Mouse (Mus musculus) kidney, postnatal 36 days (tissue): ENCODE measurements around the gene Mettl8.

ENCODE experiments used
- DNase-seq, 2 experiments: peaks; one replicate each; pipeline ENCODE4 v3.0.0; 2021 to 2022; ENCODE audit warnings: mixed read lengths in 2 of 2

The Mettl8 gene

DNA sequence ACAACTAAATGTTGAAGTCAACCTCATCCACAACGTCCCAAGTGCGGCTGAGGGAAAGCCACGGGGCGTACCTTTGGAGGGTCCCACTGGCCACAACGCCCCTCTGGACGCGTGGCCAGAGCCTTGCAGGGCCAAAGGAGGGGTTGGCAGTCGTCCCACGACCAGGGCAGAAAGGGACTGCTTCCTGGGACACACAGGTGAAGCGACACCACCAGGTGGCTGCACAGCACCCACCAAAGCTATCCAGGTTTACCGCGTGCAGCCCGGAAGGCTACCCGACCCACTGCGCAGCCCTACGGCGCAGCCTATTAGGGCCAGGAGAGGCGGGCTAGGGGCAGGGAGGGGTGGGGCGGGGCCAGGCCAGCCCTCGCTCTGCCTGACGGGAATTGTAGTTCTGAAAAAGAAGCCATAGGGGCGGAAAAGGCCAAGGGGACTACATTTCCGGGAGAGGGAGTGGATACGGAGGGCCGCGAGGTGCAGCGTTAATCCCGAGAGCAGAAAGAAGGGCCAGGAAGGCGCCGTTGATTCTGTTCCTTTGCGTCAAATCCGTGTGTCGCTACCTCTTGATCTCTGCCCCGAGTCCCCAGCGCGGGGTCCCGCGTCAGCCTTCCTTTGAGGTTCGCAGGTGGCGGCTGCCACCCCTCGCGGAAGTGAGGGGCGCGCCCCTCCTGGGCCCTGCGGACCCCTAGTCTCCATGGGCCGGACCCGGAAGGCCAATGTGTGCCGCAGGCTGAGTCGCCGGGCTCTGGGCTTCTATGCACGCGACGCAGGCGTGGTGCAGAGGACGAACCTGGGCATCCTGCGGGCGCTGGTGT, at the start of gene Mettl8, which contains the start of gene Dcaf17:
Gene Mettl8 (minus strand): TSS at position 284 of the 815 bp plus-strand sequence.
Gene Dcaf17 (plus strand): TSS at position 29 of the 815 bp plus-strand sequence.
- peak; percentile 95 to 98 for DNase-seq

DNA sequence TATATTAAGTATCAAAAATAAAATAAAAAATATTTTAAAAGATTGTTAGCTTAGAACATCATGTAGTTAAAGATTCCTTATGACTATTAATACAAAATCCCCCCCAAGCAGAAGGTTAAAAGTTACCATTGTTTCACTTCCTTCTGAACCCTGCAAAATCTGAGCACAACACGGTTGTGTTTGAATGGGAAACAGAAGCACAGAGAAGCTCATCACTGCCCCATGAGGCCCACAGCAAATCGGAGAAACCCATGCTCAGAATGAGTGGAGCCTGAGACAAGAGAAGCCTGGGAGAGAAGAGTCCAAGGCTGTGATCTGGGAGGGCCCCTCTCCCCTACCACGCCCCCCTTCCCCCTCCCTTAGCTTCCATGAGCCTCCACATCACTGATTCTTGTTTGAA, 49.3 kb upstream of the Mettl8 start:
- no peak for DNase-seq

DNA sequence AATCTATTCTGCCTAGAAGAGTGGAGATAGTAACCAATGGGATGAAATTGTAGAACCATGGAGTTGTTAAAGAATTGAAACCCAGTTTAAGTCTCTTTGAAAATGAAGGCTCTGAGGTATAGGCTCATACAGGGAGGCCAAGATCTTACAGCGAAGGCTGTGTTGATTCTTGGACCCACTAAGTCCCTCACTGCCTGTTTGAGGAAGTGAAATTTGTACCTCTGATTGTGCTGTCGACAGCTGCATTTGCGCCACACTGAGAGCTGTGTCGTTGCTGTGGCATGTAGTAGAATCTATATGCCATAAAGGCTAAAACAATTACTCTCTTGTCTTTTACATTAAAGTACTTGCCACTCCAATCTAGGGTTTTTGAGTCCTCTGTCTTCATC, 47.9 kb upstream of the Mettl8 start:
- no peak for DNase-seq

- DNase-seq, result no peak
Observed at GRCm38 (mm10) chr2:71102621-71103291, 47.4 kb upstream of the Mettl8 start.

- DNase-seq, result no peak
Observed at GRCm38 (mm10) chr2:71096170-71096569, 40.8 kb upstream of the Mettl8 start.

DNA sequence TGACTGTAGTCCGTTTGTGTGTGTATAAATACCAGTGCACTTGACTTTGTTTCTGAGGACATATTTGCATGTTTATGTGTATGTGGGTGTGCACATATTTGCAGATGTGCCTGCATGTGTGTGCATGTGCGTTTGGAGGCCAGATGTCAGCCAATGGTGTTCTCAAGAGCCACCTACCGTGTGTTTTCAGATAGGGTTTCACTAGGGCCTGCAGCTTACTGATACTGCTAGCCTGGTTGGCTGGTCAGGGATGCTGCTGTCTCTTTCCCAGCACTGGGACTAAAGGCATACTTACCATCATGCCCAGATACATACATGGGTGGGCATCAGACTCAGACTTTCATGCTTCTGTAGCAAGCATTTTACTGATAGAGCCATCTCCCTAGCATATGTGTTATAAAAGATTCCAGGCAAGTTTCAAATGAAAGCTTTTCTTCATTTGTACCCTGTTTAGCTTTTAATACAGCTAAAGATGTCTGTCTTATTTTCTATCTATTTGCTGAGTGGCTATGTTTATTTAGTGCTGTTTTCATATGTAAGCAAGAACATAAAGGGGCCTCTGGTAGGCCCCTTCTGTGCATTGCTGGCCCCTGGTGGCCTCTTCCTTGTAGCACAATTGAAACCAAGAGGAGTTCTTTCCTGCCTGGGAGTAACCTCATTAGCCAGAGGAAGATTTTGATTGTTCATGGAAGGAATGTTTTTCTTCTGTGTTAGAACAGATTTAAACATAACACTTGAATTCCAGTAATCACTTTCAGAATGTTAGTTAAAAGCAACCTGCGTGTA, 35.5 kb upstream of the Mettl8 start:
- DNase-seq, result peak in 1 of 2 experiments; percentile 12

DNA sequence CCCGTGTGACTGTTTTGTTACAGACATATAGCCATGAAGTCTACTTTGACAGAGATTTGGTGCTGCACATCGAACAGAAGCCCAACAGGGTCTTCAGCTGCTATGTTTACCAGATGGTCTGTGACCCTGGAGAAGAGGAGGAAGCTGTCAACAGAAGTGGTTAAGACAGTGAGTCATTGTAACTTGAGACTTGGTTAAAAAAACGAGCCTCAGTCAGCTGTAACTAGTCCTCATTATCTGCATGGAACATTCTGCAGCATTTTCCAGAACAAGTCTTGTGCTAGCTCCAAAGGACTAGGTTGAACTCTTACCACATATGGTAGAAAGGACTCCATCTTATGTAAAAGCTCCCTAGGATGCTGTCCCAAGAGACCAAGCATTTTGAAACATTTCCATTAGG, 34.4 kb upstream of the Mettl8 start:
- DNase-seq, result no peak

DNA sequence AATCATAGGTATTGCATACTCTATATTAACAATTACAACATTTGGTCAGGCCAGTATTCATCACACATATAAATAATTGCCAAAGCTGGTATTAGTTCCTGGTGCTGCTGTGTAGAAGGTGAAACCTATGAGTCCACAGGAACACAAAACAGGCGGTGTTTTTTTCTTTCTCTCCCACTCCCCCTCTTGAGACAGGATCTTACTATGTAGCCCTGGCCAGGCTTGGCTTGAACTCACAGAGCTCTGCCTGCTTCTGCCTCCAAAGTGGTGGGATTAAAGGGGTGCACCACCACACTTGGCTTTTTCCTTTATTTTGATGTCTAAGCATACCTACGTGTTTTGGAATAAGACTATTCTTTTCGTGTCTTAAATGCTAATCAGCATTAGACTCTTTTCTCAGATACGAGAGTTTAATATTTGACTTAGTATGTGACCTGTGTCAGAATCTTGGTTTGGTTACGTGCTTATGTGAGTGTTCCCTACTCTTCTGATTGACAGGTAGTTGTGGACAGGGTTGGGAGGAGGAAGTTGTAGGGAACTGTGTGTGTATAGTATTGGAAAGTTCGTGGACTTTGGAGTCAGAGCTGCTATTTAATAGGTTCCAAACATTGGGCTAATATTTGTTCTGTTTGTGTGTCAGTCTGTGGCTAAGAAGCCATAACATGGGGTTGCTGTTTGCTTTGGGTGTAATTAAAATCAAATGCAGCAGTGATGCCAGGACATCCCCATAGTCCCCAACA, 28.2 kb upstream of the Mettl8 start:
- no peak for DNase-seq

- no peak for DNase-seq
Observed at GRCm38 (mm10) chr2:71082416-71082815, 27.0 kb upstream of the Mettl8 start.

DNA sequence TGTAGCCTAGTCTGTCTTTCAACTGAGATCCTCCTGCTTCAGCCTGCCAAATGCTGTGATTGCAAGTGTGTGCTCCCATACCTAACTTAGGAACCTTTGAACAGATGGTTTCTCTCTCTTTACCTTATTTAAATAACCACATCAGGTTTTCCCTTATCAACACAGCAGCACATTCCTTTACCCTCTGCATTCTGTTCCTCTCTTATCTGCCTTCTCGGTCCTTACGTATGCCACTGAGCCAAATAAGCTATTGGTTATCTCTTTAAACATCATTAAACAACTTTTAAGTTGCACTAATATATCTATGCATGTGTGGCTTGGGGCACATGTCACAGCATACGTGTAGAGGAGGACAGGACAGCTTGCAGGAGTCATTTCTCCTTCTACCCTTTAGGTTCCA, 18.4 kb upstream of the Mettl8 start:
- no peak for DNase-seq

- DNase-seq, result no peak
Observed at GRCm38 (mm10) chr2:71073330-71073729, 17.9 kb upstream of the Mettl8 start.

- no peak for DNase-seq
Observed at GRCm38 (mm10) chr2:71071601-71072000, 16.2 kb upstream of the Mettl8 start.

DNA sequence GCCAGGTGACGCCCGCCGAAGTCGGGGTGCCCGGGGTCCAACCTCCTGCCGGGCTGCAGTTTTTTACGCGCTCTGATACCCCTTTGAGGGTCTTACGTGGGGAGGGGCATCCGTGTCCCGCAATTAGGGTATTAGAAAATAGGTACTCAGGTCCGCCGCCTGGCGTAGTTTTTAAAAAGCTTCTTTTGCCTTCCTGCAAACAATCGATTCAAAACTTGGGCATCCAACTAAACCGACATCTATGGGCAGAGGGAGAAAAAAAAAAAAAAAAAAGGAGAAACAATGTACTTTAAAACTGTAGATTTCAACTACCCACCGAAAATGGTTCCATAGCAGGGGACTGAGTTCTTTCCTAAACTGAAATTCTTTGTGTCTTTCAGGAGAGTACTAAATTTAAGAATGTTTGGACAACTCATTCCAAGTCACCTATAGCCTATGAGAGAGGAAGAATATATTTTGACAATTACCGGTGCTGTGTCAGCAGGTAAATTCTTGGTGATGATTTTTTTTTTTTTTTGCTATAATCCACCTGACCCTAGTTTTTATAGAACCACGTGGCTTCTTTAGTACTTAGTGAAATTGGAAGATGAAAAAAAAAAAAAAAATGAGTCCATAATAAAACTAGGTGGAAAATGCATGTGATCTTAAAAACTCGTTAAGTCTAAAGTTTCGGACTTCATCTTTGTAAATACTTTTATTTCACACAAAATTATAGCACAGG, 892 bp upstream of the Mettl8 start:
- DNase-seq, result no peak

DNA sequence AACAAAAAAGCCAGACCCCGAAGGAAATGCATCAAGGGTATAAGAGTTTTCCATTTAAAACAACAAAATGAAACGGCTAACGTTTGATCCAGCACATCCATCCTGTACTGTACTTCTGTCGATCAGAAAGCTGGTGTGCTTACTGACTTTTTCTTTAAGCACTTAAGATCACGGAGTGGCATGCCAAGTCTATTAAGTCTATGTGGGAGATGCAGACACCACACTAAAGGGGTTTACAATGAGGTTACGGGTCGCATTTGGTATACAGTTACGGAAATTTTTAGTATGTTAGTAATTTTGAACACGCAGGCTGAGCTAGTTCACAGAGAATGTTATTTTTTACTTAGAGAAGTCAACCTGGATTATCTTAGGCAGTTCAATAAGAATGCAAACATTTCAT, 667 bp downstream of the Mettl8 start:
- no peak for DNase-seq

DNA sequence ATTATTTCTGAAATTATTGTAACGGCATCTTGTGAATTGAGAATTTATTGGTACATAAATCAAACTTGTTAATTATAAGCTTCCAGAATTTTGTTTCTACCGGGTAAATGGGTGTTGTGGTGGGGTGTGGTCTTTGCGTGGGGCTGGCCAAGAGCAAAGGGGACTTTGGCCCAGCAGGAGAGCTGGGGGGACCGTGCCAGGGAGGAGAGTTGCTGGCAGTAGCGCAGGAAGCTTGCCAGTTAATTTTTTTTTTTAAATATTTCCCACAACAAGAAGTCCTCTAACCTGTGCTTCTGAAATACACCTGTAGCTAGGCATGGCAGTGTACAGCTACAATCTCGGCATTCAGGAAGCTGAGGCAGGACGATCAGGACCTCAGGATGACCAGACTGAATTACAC, 4.9 kb downstream of the Mettl8 start:
- DNase-seq, result peak; percentile 67 to 75

GRCm38 (mm10) chr2:71048896-71049295, 6.5 kb downstream of the Mettl8 start:
- DNase-seq, result peak in 1 of 2 experiments; percentile 13

DNA sequence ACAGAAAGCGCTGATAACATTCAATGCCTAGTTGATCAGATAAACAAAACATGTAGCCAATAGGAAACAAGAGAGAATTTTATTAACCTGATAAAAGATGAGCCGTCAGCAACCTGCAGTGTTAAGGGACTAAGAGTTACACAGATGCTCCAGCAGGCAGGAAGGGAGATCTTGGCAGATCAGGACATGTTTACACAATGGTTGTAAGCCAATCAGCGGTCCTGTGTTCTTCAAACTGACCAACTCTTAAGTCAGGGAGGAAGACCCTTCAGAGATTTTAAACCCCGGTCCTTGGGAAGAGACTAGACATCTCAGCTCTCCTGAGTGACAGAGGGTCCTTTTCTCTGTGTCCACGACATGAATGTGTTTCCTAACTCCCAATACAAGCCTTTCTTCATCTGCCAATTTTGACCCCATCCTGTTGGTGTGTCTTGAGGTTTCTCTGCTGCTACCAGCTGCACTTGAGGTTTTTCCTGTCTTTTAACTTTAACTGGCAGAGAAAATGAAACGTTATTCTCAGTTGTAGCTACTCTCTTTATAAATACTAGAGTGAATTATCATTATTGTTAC, 8.5 kb downstream of the Mettl8 start:
- DNase-seq, result no peak

DNA sequence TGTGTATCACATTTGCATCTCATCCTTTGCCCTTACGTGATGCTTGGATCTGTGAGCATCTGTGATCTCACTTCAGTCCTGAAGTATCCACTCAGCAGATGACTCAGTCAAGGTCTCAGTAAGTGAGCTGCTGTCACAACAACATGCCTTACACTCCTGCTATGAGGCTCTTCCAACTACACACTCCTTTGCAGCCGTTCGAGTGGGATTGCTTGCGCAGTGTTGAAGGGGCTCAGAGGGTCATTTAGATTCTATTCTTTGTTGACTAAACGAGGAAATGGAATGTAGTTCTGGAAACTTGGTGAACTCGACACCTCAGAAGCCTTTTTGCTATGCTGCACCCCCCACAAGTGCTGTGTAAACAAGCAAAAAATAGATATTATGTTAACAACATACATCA, 9.2 kb downstream of the Mettl8 start:
- no peak for DNase-seq

DNA sequence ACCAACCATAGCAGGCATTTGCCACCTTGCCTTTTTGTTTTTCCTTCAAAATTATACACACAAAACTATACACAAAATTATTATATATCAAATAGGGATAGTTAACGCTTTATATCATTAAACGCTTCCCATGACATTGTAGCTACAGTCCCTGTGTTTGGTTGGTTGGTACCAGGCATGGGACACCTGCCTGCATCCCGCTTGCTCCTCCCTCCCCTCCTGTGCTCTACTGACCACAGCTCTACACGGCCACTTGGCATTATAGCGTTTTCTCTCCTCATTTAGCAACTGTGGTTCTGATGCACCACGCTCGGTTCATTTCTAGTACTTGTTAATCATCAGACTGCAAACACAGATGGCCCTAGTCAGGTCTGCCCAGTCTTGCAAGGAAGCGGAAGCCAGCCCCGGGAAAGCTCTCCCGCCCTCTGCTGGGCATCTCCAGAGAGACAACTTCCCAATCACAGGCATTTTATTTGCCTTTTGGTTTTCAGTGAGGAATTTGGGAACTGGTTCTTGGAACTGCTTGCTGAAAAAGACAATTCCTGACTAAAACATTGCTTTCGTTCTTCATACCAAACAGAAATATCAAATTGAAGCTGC, 15.8 kb downstream of the Mettl8 start:
- DNase-seq, result peak; percentile 82 to 91

GRCm38 (mm10) chr2:71037447-71037846, 17.9 kb downstream of the Mettl8 start:
- DNase-seq, result no peak

- no peak for DNase-seq
Observed at GRCm38 (mm10) chr2:71033987-71034386, 21.4 kb downstream of the Mettl8 start.
